Mouse (Mus musculus) brown adipose tissue, adult 24 weeks (tissue): ENCODE data around the gene Lrch1. TPM values are rescaled to one million over a fixed set of nuclear protein-coding genes. Genes with fewer than 3 reads are reported as not detected.

ENCODE experiments used
- H3K27ac ChIP-seq: fragments of 200-500 bp; replicated peaks from 2 replicates; pipeline ENCODE4 v1.5.1; 2012; ENCODE audit warnings: low read depth, mild to moderate bottlenecking, low read length
- H3K4me1 ChIP-seq: fragments of 200-500 bp; 2 replicates; pipeline ENCODE4 v1.6.1; 2012; ENCODE audit warnings: low read length, mixed read lengths; ENCODE audit not compliant: control insufficient read depth, insufficient read depth, insufficient read length
- H3K4me3 ChIP-seq: fragments of 200-500 bp; 2 replicates; pipeline ENCODE4 v1.5.1; 2012; ENCODE audit warnings: low read depth, mild to moderate bottlenecking, low read length, moderate library complexity; ENCODE audit not compliant: insufficient read depth
- polyA plus RNA-seq: library from polyadenylated mRNA; stranded (reverse); fragments of >200 nt; gene quantifications from 2 replicates; pipeline ENCODE4 v1.2.4, GENCODE M21; 2012; ENCODE audit not compliant: missing spikeins, insufficient read depth, insufficient read length

Lrch1 gene
- polyA plus RNA-seq, 1 experiment: 7.1 TPM

DNA sequence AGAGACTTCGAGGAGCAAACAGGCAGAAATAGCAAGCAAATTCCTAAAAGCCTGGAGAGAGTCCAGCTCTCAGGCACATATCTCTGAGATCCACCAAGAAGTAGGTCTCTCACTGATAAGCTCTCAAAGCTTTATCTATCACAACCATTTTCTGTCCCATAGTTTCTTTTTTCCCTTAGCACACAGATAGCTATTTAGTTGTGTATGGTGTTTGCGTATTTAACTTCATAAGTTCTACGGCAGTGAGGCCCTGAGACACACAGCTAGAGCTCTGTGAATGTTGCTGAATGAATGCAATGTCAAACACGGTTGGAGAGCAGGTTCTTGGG lies 78.8 kb downstream of the Lrch1 start:
- Histone ChIP-seq H3K27ac (no peak overlapping the region), H3K4me3 (no peak overlapping the region), H3K4me1 (peaks cover 32% of the 10 kb centered on the region)

DNA sequence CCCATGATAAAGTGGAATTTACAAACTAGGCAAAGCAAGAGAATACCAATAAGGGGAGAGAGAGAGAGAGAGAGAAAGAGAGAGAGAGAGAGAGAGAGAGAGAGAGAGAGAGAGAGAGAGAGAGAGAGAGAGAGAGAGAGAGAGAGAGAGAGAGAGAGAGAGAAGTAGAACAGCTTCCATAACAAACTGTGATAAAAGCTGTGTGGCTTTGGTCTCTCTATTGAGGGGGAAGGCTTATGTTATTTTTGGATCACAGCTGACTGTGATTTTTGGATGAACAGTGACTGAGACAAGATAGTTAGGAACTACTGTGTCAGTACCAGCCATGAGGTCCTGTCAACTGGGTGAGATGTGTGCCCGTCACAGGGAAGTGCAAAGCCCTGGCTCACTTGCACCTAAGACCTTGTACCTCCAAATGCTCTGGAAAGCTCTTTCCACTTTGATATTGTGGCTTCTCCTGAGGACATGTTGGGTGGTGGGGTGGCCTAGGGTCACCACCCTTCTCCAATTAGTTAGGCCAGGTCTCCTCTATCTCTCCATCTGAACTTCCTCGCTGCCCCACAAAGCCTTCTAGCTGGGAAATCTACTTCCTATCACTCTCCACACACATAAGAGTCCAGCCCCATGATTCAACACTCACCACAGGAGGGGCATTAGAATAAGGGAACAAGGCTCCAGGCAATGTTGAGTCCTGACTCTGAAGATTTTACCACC lies 79.3 kb downstream of the Lrch1 start:
- Histone ChIP-seq H3K4me3 (no peak overlapping the region), H3K4me1 (peaks cover 32% of the 10 kb centered on the region), H3K27ac (no peak overlapping the region)

DNA sequence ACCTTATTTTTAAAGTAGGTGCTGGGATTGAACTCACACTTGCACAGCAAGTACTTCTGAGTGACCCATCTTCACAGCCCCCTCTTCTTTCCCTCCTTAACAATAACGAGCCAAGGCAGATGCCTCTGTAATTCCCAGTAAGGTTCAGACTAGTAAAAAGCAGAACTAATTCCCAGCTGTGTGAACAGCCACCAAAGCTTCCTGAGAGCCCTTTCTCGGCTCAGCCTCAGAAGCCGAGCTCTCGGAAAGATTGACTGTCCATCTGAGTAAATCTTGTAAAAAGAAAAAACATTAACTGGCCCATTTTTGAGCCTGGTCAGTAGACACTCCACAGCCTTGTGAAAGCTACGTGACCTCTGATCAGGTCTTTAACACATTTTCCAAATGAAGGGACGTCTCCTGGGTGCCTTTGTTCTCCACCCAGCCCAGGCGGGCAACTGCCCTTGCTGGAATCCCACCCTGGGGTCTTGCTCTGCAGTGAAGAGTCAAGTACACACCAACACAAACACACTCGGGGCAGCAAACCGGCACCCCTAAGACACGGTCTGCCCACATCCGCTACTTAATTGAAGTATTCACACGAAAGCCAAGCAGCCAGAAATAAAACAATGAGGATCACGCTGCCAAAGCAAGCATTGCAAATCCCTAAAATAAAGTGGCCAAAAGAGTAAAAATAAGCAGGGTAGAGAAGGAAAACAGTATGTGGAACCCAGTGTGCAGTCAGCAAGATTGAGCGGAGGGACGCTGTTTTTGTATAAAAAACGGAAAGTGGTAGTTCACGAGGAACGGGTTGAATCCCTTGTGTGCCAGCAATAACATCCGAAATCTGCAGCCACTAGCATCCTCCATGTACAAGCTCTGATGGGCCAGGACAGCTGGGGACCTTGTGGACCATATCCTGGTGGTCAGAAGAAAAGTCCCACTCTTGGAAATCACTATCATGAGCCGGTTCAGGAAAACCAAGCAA lies 80.3 kb downstream of the Lrch1 start:
- Histone ChIP-seq H3K4me3 (peak overlapping the region; percentile 35), H3K27ac (peak overlapping the region; percentile 26; the same call in 1 of the 2 replicates), H3K4me1 (peaks cover 32% of the 10 kb centered on the region)

DNA sequence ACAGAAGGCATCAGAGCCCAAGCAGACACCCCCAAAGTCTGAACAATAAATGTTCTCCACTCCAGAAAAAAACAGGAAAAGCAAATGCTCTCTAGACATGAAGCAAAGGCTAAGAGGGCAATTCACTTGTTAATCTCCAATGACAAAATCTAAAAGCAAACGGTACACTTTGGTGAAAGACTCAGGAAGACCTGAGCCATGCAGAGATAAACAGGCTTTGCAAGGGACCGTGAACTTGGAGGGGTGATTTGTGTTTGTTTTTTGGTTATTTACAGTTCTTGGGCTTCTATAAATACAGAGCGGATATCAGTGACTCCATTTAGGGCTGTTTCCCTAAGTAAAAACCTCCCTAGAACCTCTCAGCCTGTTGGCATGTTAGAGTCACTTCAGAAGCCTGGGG lies 81.9 kb downstream of the Lrch1 start:
- H3K4me3 ChIP-seq: no peak overlapping the region
- H3K27ac ChIP-seq: no peak overlapping the region
- H3K4me1 ChIP-seq: peaks cover 32% of the 10 kb centered on the region

DNA sequence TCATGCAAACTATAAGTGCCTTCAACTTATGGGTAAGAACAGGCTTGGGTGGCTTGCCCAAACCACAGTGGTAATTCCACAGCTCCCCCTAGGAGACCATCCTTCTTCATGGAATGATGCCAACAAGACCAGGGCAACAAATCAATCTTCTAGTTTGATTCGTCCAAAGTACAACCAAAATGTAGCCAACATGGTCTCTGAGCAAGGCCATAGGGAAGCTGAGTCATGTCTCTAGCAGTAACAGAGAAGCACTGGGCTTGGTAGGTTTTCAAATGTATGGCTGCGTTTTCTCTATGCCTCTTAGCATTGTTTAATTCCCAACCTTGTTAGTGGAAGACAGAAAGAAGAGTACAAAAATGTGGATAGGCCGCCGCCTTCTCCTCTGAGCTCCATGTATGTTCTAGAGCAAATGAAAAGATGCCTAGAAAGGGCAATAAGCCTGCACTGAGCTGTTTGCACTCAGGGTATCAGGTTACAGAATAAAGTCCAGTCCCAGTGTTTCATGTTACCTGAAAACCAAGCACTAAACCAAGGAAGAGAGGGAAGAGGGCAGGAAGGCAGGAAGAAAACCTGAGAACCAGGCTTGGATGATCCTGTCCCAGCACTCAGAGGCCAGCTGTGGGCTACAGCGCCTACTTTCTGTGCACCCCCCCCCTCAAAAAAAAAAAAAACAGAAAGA lies 82.7 kb downstream of the Lrch1 start:
- Histone ChIP-seq H3K27ac (no peak overlapping the region), H3K4me3 (no peak overlapping the region), H3K4me1 (peaks cover 32% of the 10 kb centered on the region)

DNA sequence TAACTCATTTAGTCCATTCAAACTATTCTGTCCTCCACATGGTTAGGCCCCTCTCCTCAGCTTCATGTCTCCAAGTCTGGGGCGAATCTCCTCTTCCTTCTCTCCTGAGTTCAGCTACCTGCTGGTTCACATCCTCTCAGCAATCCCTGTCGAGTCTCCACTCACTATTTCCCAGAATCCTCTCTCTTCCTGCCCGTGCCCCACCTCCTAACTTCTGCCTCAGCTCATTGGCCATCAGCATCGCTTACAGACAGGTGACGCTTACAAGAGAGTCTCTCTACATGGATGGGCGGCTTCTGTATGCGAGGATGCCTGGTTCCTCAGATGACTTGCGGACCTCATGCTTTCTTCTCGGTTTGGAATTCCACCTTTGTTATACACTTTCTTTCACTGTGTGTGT lies 86.2 kb downstream of the Lrch1 start:
- H3K4me3 ChIP-seq: no peak overlapping the region
- peaks cover 9% of the 10 kb centered on the region; the same call in 1 of the 2 replicates for H3K4me1 ChIP-seq
- H3K27ac ChIP-seq: no peak overlapping the region

DNA sequence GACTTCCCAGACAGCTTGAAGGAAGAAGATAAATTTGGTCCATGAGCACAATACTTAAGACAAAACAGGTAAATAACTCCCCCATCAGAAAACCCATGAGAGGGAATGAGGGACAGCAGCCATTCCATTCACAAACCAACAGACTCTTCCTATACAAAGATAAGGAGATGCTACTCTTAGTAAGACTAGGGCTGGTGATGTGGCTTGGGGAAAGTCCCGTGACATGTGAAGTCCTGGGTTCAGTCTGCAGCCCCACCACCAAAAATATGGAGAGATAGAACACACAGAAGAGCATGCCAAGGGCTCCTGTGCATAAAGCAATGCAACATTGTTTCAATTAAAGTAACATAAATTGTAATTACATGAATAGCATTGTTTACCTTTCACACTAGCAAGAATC lies 88.5 kb downstream of the Lrch1 start:
- Histone ChIP-seq H3K4me1 (no peaks in the 10 kb centered on the region; the same call in 1 of the 2 replicates), H3K27ac (no peak overlapping the region), H3K4me3 (no peak overlapping the region)

DNA sequence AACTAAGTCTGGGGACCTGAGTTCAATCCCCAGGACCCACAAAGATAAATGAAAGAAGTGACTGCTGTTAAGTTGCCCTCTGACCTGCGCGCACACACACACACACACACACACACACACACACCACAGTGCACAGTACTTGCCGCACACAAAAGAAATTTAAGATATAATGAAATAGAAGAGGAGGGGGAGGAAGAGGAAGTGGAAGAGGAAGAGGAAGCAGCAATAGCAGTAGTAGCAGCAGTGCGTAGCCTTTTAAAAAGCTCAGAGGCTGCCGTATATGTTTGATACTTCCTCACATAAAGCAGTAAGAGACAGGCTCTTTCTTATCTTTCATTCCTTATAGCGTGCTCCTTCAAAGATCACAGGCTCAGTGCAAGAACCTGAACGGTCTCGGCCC lies 92.2 kb downstream of the Lrch1 start:
- no peak overlapping the region for H3K4me3 ChIP-seq
- peaks cover 12% of the 10 kb centered on the region for H3K4me1 ChIP-seq
- H3K27ac ChIP-seq: no peak overlapping the region

DNA sequence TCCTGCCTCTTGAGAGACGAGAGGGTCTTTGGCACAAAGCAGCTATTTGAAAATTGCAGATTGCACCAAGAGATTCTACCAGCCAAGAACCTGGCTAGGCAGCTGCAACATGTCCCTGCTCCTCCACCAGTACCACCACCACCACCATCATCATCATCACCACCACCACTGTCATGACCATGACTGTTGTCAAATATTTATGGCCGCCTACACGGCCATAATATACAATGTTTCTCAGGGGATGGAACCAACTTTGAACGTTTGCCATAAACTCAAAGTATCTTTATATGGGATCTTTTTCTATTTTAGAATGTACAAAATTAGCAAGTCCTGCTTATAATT lies 93.9 kb downstream of the Lrch1 start:
- H3K4me1 ChIP-seq: peaks cover 15% of the 10 kb centered on the region
- H3K27ac ChIP-seq: no peak overlapping the region; the same call in 1 of the 2 replicates
- H3K4me3 ChIP-seq: no peak overlapping the region

DNA sequence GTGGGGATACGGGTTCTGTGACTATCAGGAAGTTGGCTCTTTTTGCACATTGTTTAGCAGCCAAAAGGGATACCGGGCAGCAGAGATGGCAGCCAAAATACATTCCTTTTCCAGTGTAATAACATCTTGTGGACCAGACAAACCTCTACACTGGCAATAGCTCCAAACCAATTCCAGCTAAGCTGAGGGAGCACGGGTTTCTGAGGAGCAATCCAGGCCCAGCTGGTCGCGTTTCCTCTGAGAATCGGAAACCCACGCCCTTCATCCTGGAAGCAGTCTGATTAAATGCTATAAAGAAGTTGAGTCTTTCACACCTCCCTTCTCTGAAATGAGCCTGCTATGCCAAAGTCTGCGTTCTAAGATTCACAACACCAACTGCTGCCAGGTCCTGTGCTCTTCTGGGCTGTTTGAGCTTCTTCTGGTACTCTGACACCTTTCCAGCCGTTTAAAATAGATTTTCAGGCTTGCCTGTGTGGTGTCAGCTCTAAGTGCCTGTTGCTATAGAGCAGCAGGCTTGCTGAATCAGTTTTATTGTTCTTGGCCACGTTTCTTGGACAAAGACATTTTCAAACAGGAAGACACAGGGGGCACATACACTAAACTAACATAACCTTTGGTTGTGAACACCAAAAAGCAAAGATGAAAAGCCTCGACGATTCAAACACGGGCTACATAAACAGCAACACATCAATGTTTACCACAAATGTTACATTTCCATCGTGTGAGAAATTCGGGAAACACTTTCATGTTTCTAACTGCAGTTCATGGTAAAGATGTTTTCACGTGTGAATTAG lies 94.5 kb downstream of the Lrch1 start:
- no peak overlapping the region for H3K4me3 ChIP-seq
- peak overlapping the region; percentile 52 for H3K27ac ChIP-seq
- H3K4me1 ChIP-seq: peaks cover 18% of the 10 kb centered on the region

DNA sequence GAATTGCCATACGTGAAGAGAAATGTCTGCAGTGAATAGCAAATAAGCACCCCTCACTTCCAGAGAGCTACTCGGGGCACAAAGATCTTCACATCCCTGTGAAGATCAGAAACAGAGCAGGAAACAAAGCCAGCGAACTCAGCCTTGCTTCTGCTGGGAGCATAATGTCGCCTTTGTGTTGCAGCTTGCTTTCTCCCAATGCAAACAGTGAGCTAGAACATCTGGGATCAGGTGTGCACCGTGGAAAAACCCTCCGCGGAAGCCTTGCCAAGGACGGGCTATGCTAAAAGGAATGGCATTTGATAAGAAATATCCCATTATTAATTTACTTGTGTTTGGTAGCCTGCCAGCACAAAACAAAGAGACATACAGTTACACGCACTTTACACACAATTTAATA lies 95.8 kb downstream of the Lrch1 start:
- Histone ChIP-seq H3K27ac (no peak overlapping the region), H3K4me1 (peaks cover 25% of the 10 kb centered on the region), H3K4me3 (no peak overlapping the region)

DNA sequence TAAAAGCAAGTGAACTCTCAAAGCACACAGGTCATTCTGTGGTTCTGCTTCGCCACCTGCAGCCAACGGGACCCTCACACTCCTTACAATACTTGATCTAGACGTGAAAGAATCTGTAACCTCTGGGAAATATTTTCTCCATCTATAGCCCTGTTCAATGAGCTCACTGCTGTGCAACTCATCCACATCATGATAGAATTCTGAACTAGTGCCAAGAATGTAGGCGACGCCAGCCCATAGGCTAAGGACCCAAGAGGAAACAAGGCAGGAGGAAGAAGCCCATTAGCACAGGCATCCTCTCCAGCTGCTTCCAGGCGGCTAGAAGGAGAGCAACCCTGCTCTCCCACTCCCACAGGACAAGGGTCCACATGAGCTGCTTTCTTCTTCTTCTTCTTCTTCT lies 98.7 kb downstream of the Lrch1 start:
- no peak overlapping the region for H3K4me3 ChIP-seq
- H3K27ac ChIP-seq: no peak overlapping the region
- H3K4me1 ChIP-seq: peaks cover 33% of the 10 kb centered on the region

DNA sequence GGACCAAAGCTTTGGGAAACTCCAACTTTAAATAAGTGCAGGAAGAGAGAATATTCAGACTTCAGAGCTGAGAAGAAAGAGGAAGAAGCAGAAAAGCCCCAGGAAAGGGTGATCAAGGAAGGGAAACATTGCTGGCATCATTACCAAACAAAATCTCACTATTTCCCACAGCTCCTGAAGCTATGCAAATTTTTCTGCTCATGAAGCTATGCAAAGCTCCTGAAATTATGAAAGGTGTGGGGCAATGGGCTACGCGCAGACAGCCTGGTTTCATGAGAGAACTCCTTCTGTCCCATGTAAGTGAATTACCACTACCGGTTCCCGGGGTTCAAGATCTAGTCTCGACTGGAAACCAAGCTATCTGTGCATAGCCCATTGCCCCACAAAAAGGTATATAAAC lies 99.5 kb downstream of the Lrch1 start:
- Histone ChIP-seq H3K4me3 (no peak overlapping the region), H3K4me1 (peaks cover 27% of the 10 kb centered on the region), H3K27ac (peak overlapping the region; percentile 45; the same call in 1 of the 2 replicates)

DNA sequence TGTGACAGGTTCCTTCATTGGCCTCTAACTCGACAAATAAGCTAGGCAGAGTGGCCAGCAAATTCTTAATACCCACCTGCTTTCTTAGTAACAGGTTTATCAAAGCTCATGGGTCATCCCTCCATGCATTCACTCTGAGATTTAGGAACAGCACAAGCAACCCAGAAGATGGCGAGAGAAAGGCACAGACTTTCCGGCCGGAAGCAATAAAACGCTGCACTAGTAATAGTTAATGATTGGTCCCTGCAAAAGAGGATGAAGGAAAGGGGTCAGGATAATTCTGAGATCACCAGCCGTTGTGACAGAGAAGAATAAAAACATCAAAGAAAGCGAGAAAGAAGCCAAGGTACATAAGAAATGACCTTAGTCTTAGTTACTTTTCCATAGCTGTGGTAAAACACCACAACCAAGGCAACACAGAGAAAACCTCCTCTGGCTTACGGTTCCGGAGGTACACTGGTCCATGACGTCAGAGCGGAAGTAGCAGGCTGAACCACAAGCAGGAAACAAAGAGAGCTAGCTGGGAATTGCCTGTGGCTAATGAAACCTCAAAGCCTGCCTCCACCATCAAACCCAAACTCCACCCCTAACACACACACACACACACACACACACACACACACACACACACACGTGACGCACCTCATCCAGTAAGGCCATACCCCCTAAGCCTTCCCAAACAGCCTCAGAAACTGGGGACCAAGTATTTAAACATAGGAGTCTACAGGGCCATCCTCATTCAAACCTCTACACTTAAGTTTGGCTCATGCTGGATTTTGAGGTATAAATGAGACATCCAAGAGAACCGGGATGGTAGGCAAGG lies 100.2 kb downstream of the Lrch1 start:
- no peak overlapping the region for H3K4me3 ChIP-seq
- H3K4me1 ChIP-seq: peaks cover 21% of the 10 kb centered on the region
- H3K27ac ChIP-seq: peak overlapping the region; percentile 45; the same call in 1 of the 2 replicates
